Mouse (Mus musculus): ENCODE measurements around the gene Sik2. TPM values are rescaled to one million over a fixed set of nuclear protein-coding genes. Genes with fewer than 3 reads are reported as not detected.

The Sik2 gene
- total and polyA plus RNA-seq, 2 experiments from 2014 or later, result 14.4 to 24.4 TPM

DNA sequence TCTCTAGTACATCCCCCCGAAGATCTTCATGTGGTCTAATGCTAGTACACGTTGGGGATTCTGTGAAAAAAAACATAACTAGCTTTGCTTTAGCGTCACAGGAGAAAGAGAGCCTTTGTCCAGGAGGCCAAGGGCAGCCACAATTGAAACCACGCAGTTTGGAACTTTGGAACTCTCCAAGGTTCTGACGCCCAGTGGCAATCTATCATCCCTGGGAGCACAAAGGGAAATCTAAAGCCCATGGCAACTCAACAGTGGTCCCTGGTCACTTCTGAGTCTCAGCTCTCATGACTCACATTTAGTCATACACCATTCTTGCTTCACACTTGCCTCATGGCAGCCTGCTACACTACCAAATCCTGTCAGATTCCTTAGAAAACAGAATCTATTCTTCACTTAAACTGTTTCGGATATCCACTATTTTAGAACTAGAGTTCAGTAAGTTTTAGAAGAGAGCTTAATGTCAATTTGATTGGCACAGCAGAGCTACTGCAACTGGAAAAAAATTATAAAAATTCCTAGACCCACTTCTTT, 50.9 kb downstream of the Sik2 start:
- Histone ChIP-seq H3K36me3 (ENCODE audit: insufficient read depth, low read length) (no peaks in the 10 kb centered on the region), H3K4me1 (ENCODE audit: insufficient read depth, low read length) (no peaks in the 10 kb centered on the region), H3K27ac (ENCODE audit: low read depth, low read length) (no peak overlapping the region), H3K4me2 (ENCODE audit: low read depth, low read length, poor library complexity, severe bottlenecking) (no peak overlapping the region), H3K27me3 (ENCODE audit: insufficient read depth, low read length) (no peaks in the 10 kb centered on the region), H3K9me3 (ENCODE audit: low read length) (no peaks in the 10 kb centered on the region), H3K4me3 (ENCODE audit: low read depth, low read length) (no peak overlapping the region), H3K9ac (replicated peaks; ENCODE audit: low read length, poor library complexity, severe bottlenecking) (no peak overlapping the region)
- DNase-seq (ENCODE audit: low spot score) (no peak), ATAC-seq (ENCODE audit: low FRiP score) (no peak)
- no peak for TF ChIP-seq CTCF (IDR thresholded peaks at IDR 0.05)
- WGBS, result 53% methylated on average over 6 of the region's 6 CpGs

DNA sequence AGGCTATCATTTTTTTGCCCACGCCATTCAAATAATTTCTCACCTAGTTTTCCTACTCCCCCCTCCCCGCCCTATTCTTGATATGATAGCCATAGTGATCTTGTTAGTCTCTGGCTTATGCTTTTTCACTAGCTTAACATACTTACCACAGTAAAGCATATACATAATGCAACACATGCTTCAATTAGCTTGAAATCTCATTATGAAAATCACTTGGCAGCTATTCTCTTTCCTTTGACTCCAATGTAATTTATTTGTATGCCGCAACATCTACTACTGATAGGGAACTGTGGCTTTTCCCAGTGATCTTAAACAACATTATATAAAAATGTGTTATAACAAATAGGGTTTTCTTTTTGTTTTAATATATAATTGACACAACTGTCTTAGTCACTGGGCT, 53.7 kb downstream of the Sik2 start:
- DNase-seq (ENCODE audit: low spot score) (no peak), ATAC-seq (ENCODE audit: low FRiP score) (no peak)
- no peak overlapping the region for H3K4me3 ChIP-seq (ENCODE audit: low read depth, low read length)
- no peaks in the 10 kb centered on the region for H3K4me1 ChIP-seq (ENCODE audit: insufficient read depth, low read length)
- H3K27me3 ChIP-seq (ENCODE audit: insufficient read depth, low read length), result no peaks in the 10 kb centered on the region
- no peak overlapping the region for H3K4me2 ChIP-seq (ENCODE audit: low read depth, low read length, poor library complexity, severe bottlenecking)
- no peak overlapping the region for H3K9ac ChIP-seq (replicated peaks; ENCODE audit: low read length, poor library complexity, severe bottlenecking)
- TF ChIP-seq CTCF (IDR thresholded peaks at IDR 0.05), result no peak
- no peaks in the 10 kb centered on the region for H3K36me3 ChIP-seq (ENCODE audit: insufficient read depth, low read length)
- H3K27ac ChIP-seq (ENCODE audit: low read depth, low read length), result no peak overlapping the region
- H3K9me3 ChIP-seq (ENCODE audit: low read length), result no peaks in the 10 kb centered on the region
- WGBS, result 73% methylated on average over 3 of the region's 3 CpGs

DNA sequence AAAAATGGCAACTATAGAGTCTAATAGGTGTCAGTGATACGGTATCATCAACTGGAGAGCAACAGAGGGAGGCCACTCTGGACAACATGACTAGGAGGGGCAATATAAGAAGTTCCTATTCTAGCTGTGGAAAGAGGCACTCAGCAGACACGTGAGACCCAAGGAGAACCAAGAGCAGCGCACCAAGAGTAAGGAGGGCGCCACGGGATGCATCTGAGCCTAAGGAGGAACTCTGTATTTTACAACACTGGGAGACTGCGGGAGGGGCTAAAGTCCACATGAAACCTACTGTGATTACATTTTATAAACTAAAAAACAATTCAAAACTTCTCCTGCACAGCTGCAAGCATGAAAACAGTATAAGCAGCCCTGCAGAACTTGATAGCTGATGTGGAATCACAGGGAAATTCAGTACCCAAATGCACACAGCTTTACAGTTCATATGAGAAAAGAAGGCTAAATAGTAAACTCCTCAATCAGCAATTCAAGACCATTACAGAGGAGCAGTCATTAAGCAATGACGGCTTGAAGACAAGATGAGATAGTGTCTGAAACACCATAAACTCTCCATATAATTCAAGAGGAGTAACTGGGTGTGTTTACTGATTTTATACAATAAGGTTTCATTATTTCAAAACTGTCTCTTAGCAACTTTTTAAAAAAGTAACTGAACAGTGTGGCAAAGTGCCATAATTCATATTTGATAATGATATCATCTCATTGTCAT, 60.6 kb downstream of the Sik2 start:
- DNase-seq (ENCODE audit: low spot score) (no peak), ATAC-seq (ENCODE audit: low FRiP score) (no peak)
- WGBS, result 94% methylated on average over 7 of the region's 7 CpGs
- no peak overlapping the region for H3K4me3 ChIP-seq (ENCODE audit: low read depth, low read length)
- no peaks in the 10 kb centered on the region for H3K9me3 ChIP-seq (ENCODE audit: low read length)
- H3K4me2 ChIP-seq (ENCODE audit: low read depth, low read length, poor library complexity, severe bottlenecking), result no peak overlapping the region
- no peaks in the 10 kb centered on the region for H3K36me3 ChIP-seq (ENCODE audit: insufficient read depth, low read length)
- TF ChIP-seq CTCF (IDR thresholded peaks at IDR 0.05), result no peak
- no peaks in the 10 kb centered on the region for H3K4me1 ChIP-seq (ENCODE audit: insufficient read depth, low read length)
- no peak overlapping the region for H3K9ac ChIP-seq (replicated peaks; ENCODE audit: low read length, poor library complexity, severe bottlenecking)
- no peak overlapping the region for H3K27ac ChIP-seq (ENCODE audit: low read depth, low read length)
- no peaks in the 10 kb centered on the region for H3K27me3 ChIP-seq (ENCODE audit: insufficient read depth, low read length)

DNA sequence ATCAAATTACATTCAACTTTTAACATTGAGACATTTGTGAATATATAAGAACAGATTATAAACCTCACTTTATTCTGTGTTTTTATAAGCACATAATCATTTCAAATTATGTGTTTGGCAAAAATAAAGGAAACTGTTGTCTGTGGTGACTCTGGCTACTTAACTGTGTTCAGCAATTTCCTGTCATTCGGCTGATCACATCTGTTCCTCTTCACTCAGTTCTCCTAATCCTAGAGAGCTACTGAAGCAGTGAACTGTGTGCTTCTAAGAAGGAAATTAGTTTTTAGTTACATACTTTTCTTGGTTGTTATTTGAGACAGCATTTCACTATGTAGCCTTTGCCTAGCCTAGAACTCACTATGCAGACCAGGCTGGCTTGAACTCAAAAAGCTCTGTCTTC, 62.5 kb downstream of the Sik2 start:
- DNase-seq (ENCODE audit: low spot score), result no peak
- Histone ChIP-seq H3K4me2 (ENCODE audit: low read depth, low read length, poor library complexity, severe bottlenecking) (no peak overlapping the region), H3K4me1 (ENCODE audit: insufficient read depth, low read length) (no peaks in the 10 kb centered on the region), H3K9ac (replicated peaks; ENCODE audit: low read length, poor library complexity, severe bottlenecking) (no peak overlapping the region), H3K9me3 (ENCODE audit: low read length) (no peaks in the 10 kb centered on the region), H3K36me3 (ENCODE audit: insufficient read depth, low read length) (no peaks in the 10 kb centered on the region), H3K4me3 (ENCODE audit: low read depth, low read length) (no peak overlapping the region), H3K27ac (ENCODE audit: low read depth, low read length) (no peak overlapping the region), H3K27me3 (ENCODE audit: insufficient read depth, low read length) (no peaks in the 10 kb centered on the region)
- no peak for TF ChIP-seq CTCF (IDR thresholded peaks at IDR 0.05)
- WGBS, result 58% methylated on average over 1 of the region's 1 CpGs
- no peak for ATAC-seq (ENCODE audit: low FRiP score)

DNA sequence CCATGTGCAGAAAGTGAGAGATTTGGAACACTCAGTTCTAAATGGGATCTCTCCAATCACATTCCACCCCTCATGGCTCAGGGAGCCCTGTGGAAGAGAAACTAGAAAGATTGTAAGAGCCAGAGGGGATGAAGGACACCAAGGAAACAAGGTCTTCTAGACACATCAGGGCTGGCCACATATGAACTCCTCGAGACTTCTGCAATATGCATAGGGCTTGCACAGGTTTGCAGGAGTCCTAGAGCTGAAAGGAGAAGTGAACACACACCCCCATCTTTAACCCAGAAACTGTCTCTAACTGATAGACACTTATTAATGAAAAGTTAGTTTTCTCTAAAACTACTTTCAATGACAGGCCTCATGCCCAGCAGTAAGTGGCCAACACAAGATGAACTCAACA, 64.0 kb downstream of the Sik2 start:
- Histone ChIP-seq H3K4me1 (ENCODE audit: insufficient read depth, low read length) (no peaks in the 10 kb centered on the region), H3K4me2 (ENCODE audit: low read depth, low read length, poor library complexity, severe bottlenecking) (no peak overlapping the region), H3K9ac (replicated peaks; ENCODE audit: low read length, poor library complexity, severe bottlenecking) (no peak overlapping the region), H3K27me3 (ENCODE audit: insufficient read depth, low read length) (no peaks in the 10 kb centered on the region), H3K36me3 (ENCODE audit: insufficient read depth, low read length) (no peaks in the 10 kb centered on the region), H3K27ac (ENCODE audit: low read depth, low read length) (no peak overlapping the region), H3K9me3 (ENCODE audit: low read length) (no peaks in the 10 kb centered on the region), H3K4me3 (ENCODE audit: low read depth, low read length) (no peak overlapping the region)
- WGBS, result 100% methylated on average over 1 of the region's 1 CpGs
- no peak for TF ChIP-seq CTCF (IDR thresholded peaks at IDR 0.05)
- DNase-seq (ENCODE audit: low spot score), result no peak
- ATAC-seq (ENCODE audit: low FRiP score), result no peak

DNA sequence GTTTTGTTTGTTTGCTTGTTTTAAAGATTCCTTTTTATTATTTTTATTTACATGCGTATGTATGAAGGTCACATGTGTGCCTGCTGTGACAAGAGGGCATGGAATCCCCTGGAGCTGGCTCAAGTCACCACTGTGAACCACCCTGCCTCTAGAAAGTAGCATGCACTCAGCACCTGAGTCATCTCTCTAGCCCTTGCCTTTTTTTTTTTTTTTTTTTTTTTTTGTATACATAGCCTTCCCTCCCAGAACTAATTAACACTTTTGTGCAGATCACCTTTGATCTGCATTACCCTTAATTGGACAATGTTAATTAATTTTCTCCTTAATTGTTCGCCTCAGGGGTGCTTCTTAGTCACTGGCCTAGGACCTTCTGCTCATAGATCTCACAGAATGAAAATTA, 66.2 kb downstream of the Sik2 start:
- Histone ChIP-seq H3K4me3 (ENCODE audit: low read depth, low read length) (no peak overlapping the region), H3K9me3 (ENCODE audit: low read length) (no peaks in the 10 kb centered on the region), H3K4me2 (ENCODE audit: low read depth, low read length, poor library complexity, severe bottlenecking) (no peak overlapping the region), H3K36me3 (ENCODE audit: insufficient read depth, low read length) (no peaks in the 10 kb centered on the region), H3K27me3 (ENCODE audit: insufficient read depth, low read length) (no peaks in the 10 kb centered on the region), H3K9ac (replicated peaks; ENCODE audit: low read length, poor library complexity, severe bottlenecking) (no peak overlapping the region), H3K4me1 (ENCODE audit: insufficient read depth, low read length) (no peaks in the 10 kb centered on the region), H3K27ac (ENCODE audit: low read depth, low read length) (no peak overlapping the region)
- ATAC-seq (ENCODE audit: low FRiP score) (no peak), DNase-seq (ENCODE audit: low spot score) (no peak)
- no peak for TF ChIP-seq CTCF (IDR thresholded peaks at IDR 0.05)
- WGBS, result 94% methylated on average over 2 of the region's 2 CpGs
